Mouse (Mus musculus) intestine, embryonic 16.5 days (tissue): ENCODE data around the gene Tfap2c. TPM values are rescaled to one million over a fixed set of nuclear protein-coding genes. Genes with fewer than 3 reads are reported as not detected.
A peak's percentile ranks its signal among the peaks of the same experiment; 100 is the strongest.

Experiments used
- ATAC-seq: fragments of 200-750 bp; cut with Nextera tagmentation; 2 replicates; pipeline ENCODE4 v1.8.0; 2017; ENCODE audit warnings: moderate TSS enrichment, moderate library complexity
- H3K27ac ChIP-seq: fragments of 300-500 bp; sonication (generic); 2 replicates; pipeline ENCODE4 v1.5.1; 2014; ENCODE audit warnings: mild to moderate bottlenecking, low read length
- H3K27me3 ChIP-seq: fragments of 300-500 bp; sonication (generic); replicated peaks from 2 replicates; pipeline ENCODE4 v1.6.1; 2014; ENCODE audit warnings: low read length, control low read depth, mixed read lengths; ENCODE audit not compliant: control insufficient read depth, insufficient read depth
- H3K36me3 ChIP-seq: fragments of 300-500 bp; sonication (generic); 2 replicates; pipeline ENCODE4 v1.6.1; 2014; ENCODE audit warnings: low read length, control low read depth; ENCODE audit not compliant: control insufficient read depth, insufficient read depth
- H3K4me1 ChIP-seq: fragments of 300-500 bp; sonication (generic); 2 replicates; pipeline ENCODE4 v1.6.1; 2014; ENCODE audit warnings: low read length, control low read depth, mixed read lengths; ENCODE audit not compliant: control insufficient read depth, insufficient read depth
- H3K4me2 ChIP-seq: fragments of 300-500 bp; sonication (generic); 2 replicates; pipeline ENCODE4 v1.6.1; 2014; ENCODE audit warnings: low read depth, low read length, control low read depth
- H3K4me3 ChIP-seq: fragments of 300-500 bp; sonication (generic); 2 replicates; pipeline ENCODE4 v1.5.1; 2014; ENCODE audit warnings: mild to moderate bottlenecking, low read length
- H3K9ac ChIP-seq: fragments of 300-500 bp; sonication (generic); 2 replicates; pipeline ENCODE4 v1.6.1; 2014; ENCODE audit warnings: low read depth, low read length
- H3K9me3 ChIP-seq: fragments of 300-500 bp; sonication (generic); 2 replicates; pipeline ENCODE4 v1.6.1; 2016; ENCODE audit warnings: low read length, control low read depth; ENCODE audit not compliant: control insufficient read depth
- WGBS: fragments of 180-500 bp; shearing (Covaris S2); extraction: QIAGEN DNeasy Blood & Tissue Kit; methylation state at CpG from one replicate; pipeline ENCODE4 v1.1.7; 2014; 5-methylcytosine and 5-hydroxymethylcytosine counted together
- polyA plus RNA-seq: library from polyadenylated mRNA; unstranded; fragments of >200 nt; fragmentation: Nextera tagmentation; extraction: Ambion mirVana; gene quantifications from 2 replicates; pipeline ENCODE4 v1.2.1, GENCODE M21; 2015

Tfap2c gene
- polyA plus RNA-seq, 1 experiment from 2014 or later, result 0.04 TPM

GRCm38 (mm10) chr2:172520616-172521371, 28.6 kb upstream of the Tfap2c start:
- Histone ChIP-seq H3K27ac (no peak overlapping the region), H3K9me3 (no peaks in the 10 kb centered on the region), H3K27me3 (no peaks in the 10 kb centered on the region), H3K4me3 (no peak overlapping the region), H3K9ac (no peak overlapping the region), H3K4me2 (no peak overlapping the region), H3K36me3 (no peaks in the 10 kb centered on the region), H3K4me1 (no peaks in the 10 kb centered on the region)
- WGBS, result 87% methylated on average over 9 of the region's 9 CpGs
- ATAC-seq, result no peak

GRCm38 (mm10) chr2:172522528-172522927, 26.9 kb upstream of the Tfap2c start:
- no peaks in the 10 kb centered on the region for H3K27me3 ChIP-seq
- no peaks in the 10 kb centered on the region for H3K9me3 ChIP-seq
- WGBS, result 82% methylated on average over 12 of the region's 12 CpGs
- H3K4me2 ChIP-seq, result no peak overlapping the region
- no peak overlapping the region for H3K27ac ChIP-seq
- no peak overlapping the region for H3K9ac ChIP-seq
- no peaks in the 10 kb centered on the region for H3K36me3 ChIP-seq
- no peaks in the 10 kb centered on the region for H3K4me1 ChIP-seq
- H3K4me3 ChIP-seq, result no peak overlapping the region
- no peak for ATAC-seq

GRCm38 (mm10) chr2:172527175-172527574, 22.2 kb upstream of the Tfap2c start:
- H3K4me1 ChIP-seq, result no peaks in the 10 kb centered on the region
- H3K9me3 ChIP-seq, result no peaks in the 10 kb centered on the region
- no peak overlapping the region for H3K9ac ChIP-seq
- no peak for ATAC-seq
- H3K27ac ChIP-seq, result no peak overlapping the region
- no peak overlapping the region for H3K4me3 ChIP-seq
- no peaks in the 10 kb centered on the region for H3K36me3 ChIP-seq
- no peaks in the 10 kb centered on the region for H3K27me3 ChIP-seq
- WGBS, result 83% methylated on average over 8 of the region's 8 CpGs
- no peak overlapping the region for H3K4me2 ChIP-seq

GRCm38 (mm10) chr2:172543987-172544386, 5.4 kb upstream of the Tfap2c start:
- H3K4me1 ChIP-seq, result peaks cover 8% of the 10 kb centered on the region
- no peak overlapping the region for H3K4me3 ChIP-seq
- no peak for ATAC-seq
- WGBS, result 41% methylated on average over 4 of the region's 4 CpGs
- H3K27ac ChIP-seq, result no peak overlapping the region
- peaks cover 56% of the 10 kb centered on the region for H3K27me3 ChIP-seq
- H3K9me3 ChIP-seq, result no peaks in the 10 kb centered on the region
- no peak overlapping the region for H3K9ac ChIP-seq
- H3K4me2 ChIP-seq, result no peak overlapping the region
- no peaks in the 10 kb centered on the region for H3K36me3 ChIP-seq

- Histone ChIP-seq H3K4me1 (peaks cover 15% of the 10 kb centered on the region), H3K9ac (no peak overlapping the region), H3K4me2 (no peak overlapping the region), H3K4me3 (no peak overlapping the region), H3K9me3 (no peaks in the 10 kb centered on the region), H3K27me3 (peaks cover 63% of the 10 kb centered on the region), H3K36me3 (no peaks in the 10 kb centered on the region), H3K27ac (no peak overlapping the region)
- ATAC-seq, result no peak
- WGBS, result 13% methylated on average over 6 of the region's 6 CpGs
These were observed 4.7 kb upstream of the Tfap2c start for GRCm38 (mm10) chr2:172544601-172545127.

GRCm38 (mm10) chr2:172545592-172546235, 3.7 kb upstream of the Tfap2c start:
- Histone ChIP-seq H3K4me3 (no peak overlapping the region), H3K27me3 (peaks cover 73% of the 10 kb centered on the region), H3K9me3 (no peaks in the 10 kb centered on the region), H3K27ac (no peak overlapping the region), H3K9ac (no peak overlapping the region), H3K36me3 (no peaks in the 10 kb centered on the region), H3K4me1 (peaks cover 24% of the 10 kb centered on the region), H3K4me2 (no peak overlapping the region)
- WGBS, result 6% methylated on average over 35 of the region's 35 CpGs
- no peak for ATAC-seq

- Histone ChIP-seq H3K4me3 (no peak overlapping the region), H3K27ac (no peak overlapping the region), H3K36me3 (no peaks in the 10 kb centered on the region), H3K27me3 (peaks cover 81% of the 10 kb centered on the region), H3K9ac (no peak overlapping the region), H3K4me2 (no peak overlapping the region), H3K4me1 (peaks cover 32% of the 10 kb centered on the region), H3K9me3 (no peaks in the 10 kb centered on the region)
- ATAC-seq, result no peak
- WGBS, result 18% methylated on average over 16 of the region's 16 CpGs
These were observed 2.8 kb upstream of the Tfap2c start for GRCm38 (mm10) chr2:172546551-172546950.

GRCm38 (mm10) chr2:172547116-172547515, 2.3 kb upstream of the Tfap2c start:
- Histone ChIP-seq H3K9ac (no peak overlapping the region), H3K4me2 (peak overlapping the region; percentile 46), H3K4me3 (peak overlapping the region; percentile 23; the same call in 1 of the 2 replicates), H3K27me3 (peaks cover 83% of the 10 kb centered on the region), H3K4me1 (peaks cover 33% of the 10 kb centered on the region), H3K27ac (no peak overlapping the region), H3K36me3 (no peaks in the 10 kb centered on the region), H3K9me3 (no peaks in the 10 kb centered on the region)
- WGBS, result under 1% methylated on average over 21 of the region's 21 CpGs
- peak; percentile 63 for ATAC-seq

- Histone ChIP-seq H3K9ac (no peak overlapping the region), H3K9me3 (no peaks in the 10 kb centered on the region), H3K36me3 (no peaks in the 10 kb centered on the region), H3K4me2 (peak overlapping the region; percentile 46; the same call in 1 of the 2 replicates), H3K4me1 (peaks cover 33% of the 10 kb centered on the region), H3K4me3 (no peak overlapping the region), H3K27me3 (peaks cover 87% of the 10 kb centered on the region), H3K27ac (no peak overlapping the region)
- no peak for ATAC-seq
- WGBS, result 5% methylated on average over 27 of the region's 27 CpGs
These were observed 1.4 kb upstream of the Tfap2c start for GRCm38 (mm10) chr2:172547807-172548586.
